Mouse (Mus musculus): ENCODE data around the gene Cfap69. TPM values are rescaled to one million over a fixed set of nuclear protein-coding genes. Genes with fewer than 3 reads are reported as not detected.

Cfap69 gene
- total RNA-seq, 2 experiments from 2014 or later, result 19.7 to 21.8 TPM

DNA sequence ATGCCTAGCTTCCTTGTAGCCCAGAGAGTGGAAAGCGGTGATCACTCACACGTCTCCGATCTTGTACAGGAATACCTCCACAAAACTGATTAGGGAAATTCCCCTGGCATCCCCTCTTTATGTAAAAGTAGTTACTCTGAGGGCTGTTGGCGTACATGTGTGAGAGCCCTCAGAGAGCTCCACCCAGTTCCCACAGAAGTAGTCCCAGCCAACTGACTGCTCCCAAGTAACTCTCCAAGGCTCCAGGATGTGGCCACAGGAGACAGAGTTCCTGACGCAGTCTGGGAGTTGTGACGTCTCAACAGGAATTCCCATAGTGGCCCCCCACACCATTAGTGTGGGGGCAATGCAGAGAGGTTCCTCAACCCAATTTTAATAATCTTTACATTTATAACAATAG, 982 bp downstream of the Cfap69 start:
- DNase-seq (ENCODE audit: low spot score in 2 of 2), result no peak

DNA sequence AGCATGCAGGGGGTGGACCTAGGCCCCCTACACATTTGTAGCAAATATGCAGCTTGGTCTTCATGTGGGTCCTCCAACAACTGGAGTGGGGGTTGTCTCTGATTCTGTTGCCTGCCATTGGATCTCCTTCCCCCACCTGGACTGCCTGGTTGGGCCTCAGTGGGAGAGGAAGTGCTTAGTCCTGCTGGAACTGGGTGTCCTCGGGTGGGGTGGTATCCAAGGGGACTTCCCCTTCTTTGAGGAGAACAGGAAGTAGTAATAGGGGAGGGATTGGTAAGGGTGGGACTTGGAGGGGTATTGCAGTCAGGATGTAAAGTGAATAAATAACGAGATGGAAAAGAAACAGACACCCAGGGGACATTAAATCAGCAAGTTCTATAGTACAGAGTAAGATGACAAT, 5.4 kb downstream of the Cfap69 start:
- DNase-seq (ENCODE audit: low spot score in 2 of 2), result no peak

DNA sequence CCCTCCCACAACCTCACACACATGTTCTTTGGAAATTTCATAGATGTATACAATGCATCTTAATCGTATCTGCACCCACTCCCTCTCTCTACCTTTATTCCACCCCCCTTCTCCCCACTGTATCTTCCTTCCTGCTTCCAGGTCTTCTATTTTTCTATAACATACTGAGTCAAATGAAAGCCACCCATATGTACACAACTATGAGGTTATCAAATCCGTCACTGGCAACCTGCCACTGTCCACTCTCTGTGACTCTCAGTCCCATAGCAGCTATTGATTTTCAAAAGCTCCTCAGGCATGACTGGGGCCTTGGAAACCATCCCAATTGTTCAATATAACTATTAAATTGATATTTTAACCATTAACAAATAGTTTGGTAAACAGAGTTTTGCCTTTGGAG, 6.1 kb downstream of the Cfap69 start:
- DNase-seq (ENCODE audit: low spot score in 2 of 2), result no peak

DNA sequence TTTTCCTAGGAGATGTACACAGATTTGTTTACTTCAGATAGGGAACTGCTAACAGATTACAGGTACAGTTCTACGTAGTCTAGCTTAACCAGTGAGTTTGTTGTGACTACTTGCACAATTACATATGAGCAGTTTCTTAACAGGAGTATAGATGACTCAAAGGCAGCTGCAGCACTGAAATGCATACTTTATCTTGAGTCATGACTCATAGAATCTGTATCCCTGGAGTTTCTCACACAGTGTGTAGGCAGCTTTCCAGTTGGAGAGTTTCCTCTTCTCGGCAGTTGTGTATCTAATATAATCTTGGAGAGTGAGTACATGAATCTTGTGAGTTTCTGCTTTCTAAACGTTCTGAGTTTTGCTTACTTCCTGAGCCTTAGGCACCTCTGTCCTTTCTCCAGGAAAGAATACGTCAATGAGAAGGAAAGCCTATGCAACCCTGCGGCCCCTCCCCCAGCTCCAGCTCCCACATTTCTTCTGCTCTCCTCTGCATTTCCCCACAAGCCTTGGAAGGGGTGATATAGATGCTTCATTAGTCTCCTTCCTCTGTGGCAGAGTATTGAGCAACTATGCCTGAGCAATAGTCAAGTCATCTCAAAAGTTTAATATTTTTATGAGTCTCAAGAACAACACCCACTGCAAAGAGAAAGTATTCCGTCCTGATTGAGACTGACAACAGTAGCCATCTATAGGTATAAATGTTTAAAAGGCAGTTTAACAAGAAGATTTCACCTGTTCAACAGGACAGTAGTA, 15.0 kb downstream of the Cfap69 start:
- peak; percentile 69 to 74 for DNase-seq (ENCODE audit: low spot score in 2 of 2)

DNA sequence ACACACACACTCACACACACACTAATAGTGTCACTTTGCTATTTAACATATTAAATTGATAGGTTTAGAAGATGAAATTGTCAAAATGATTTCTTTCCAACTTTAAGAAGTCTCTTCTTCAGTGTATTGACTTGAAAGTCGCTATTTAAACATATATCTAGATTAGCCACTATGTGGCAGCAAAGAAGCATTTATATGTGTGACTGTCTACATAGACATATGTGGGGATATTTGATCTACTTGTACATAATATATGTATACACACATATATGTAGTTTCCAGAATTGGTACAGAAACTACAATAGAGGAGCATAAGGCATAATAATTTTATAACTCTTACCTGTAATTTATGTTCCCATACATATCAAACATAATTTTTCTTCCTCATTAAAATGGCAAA, 17.9 kb downstream of the Cfap69 start:
- no peak for DNase-seq (ENCODE audit: low spot score in 2 of 2)

DNA sequence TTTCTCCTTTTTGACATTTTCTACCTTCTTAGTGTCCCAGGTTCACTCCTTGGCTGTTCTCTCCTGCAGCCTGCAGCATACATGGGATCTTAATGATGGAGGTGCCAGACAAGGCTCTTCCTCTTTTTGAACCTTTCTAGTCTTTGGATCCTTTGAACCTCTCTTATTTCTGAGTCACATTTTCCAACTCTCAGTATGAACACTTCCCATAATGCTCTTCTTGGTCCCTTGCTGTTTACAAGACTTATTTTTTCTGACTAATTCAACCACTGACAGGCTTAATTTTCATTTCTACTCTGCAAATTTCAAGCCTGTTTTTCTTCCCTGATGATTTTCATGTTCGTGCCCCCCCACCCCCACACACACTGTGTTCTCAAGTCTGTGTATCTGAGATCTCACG, 25.5 kb downstream of the Cfap69 start:
- DNase-seq (ENCODE audit: low spot score in 2 of 2), result no peak

DNA sequence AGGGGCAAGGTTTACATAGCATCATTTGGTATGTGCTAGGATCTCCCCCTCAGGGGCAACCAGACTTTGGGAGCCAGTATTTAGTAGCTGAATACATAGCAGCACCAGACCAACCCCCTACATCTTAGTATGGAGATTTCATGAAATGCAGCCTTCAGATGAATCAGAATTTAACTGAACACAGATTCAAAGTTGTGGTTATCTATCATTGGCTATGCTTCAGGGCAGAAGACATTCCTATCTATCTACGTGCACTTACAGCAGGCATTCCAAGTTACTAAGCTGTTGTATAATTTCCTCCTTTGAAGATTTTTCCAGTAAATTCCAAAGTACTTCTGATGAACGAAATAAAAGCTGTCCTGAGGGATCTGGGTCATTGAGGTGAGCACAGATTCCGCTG, 38.5 kb downstream of the Cfap69 start:
- DNase-seq (ENCODE audit: low spot score in 2 of 2), result no peak

DNA sequence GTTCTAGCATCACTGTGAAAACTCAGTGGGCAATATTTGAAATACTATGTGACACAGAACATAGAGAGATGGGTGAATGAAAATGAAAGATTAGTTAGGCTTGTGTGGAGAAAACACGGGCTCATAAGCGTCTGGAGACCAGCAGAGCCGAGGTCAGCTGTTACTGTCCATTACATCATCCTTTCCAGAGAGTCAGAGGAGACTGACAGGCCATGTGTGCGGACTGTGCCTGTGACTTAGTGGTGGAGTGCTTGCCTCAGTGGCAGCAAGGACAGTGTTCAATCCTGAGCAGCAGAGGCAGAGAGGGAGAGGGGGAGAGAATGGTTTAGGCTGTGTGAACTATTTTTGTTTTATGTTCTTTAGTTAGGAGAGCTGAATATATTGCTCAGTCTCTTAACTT, 45.7 kb downstream of the Cfap69 start:
- no peak for DNase-seq (ENCODE audit: low spot score in 2 of 2)

DNA sequence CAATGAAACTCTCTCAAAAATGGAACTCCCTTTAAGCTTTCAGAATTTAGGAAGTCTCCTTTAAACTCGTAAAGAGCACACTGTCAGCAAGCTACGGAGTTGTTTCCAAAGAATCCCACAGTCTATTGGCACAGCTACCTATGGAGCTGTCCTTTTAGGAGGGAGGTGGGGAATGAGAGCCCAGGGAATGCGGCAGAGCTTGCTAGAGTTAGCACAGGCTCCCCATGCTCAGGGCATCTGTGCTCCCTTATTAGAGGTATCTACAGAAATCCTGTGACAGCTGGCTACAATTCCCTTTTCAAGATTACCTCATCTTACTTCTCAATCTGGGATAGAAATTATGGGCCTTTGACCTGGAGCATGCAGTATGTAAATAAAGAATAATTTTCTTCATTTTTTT, 53.5 kb downstream of the Cfap69 start:
- no peak for DNase-seq (ENCODE audit: low spot score in 2 of 2)

DNA sequence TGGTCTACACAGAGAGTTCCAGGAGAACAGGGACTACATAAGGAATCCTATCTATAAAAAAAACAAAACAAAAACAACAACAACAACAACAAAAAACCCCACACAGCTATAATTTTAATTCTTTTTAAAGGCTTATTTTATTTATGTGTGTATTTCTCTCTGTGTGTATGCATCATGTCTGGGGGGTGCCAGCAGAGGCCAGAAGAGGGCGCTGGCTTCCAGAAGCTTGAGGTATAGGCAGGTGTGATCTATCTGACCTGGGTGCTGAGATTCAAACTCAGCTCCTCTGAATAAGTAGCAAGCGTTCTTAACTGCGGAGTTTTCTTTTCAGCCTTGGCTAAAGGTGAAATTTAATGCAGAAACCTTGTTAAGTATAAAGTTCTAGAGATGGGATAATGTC, 76.4 kb downstream of the Cfap69 start:
- no peak for DNase-seq (ENCODE audit: low spot score in 2 of 2)

DNA sequence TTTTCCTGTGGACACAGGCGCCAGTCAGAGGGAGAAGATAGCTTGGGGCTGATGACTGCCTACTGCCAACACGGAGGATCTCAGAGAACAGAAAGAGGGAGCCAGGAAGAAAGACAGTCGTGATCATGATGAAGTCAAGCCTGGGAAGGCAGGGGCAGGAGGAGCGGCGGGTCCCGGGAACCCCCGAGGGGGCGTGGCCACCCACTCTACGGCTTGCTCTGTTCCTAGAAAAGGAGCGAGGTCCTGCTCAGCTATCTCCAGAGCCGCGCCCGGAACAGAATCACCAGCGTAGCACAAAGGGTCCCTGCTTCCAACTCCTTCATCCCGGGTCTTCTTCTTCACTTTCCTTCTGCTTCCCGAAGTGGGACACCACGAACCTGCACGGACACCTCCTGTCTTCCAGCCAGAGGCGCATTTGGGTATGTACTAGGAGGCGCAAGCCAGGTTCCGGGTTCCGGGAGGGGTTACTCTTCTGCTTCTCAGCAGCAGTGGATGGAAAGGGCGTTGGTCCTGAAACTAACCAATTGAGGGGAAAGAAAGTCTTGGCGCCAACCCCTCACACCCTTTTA, 90.2 kb downstream of the Cfap69 start, which contains the start of gene Gm8773:
Gene Gm8773 (plus strand): TSS at position 51 of the 569 bp plus-strand sequence.
- peak; percentile 9 to 21 for DNase-seq (ENCODE audit: low spot score in 2 of 2)

DNA sequence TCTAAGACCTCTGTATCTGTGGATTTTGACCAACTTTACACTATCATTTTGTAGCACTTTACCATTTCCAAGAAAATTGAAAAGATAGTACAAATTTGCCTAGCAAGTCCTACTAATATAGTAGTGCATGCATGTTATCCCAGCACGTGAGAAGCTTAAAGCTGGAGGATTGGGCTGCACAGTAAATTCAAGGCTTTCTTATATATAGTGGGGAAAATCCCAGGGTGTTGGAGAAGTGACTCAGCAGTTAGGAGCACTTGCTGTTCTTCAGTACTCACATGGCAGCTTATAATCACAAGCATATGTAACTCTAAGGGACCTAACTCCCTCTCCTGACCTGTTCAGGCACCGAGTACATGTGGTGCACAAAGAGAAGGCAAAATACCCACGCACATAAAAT, 101.6 kb downstream of the Cfap69 start:
- DNase-seq (ENCODE audit: low spot score in 2 of 2), result no peak

DNA sequence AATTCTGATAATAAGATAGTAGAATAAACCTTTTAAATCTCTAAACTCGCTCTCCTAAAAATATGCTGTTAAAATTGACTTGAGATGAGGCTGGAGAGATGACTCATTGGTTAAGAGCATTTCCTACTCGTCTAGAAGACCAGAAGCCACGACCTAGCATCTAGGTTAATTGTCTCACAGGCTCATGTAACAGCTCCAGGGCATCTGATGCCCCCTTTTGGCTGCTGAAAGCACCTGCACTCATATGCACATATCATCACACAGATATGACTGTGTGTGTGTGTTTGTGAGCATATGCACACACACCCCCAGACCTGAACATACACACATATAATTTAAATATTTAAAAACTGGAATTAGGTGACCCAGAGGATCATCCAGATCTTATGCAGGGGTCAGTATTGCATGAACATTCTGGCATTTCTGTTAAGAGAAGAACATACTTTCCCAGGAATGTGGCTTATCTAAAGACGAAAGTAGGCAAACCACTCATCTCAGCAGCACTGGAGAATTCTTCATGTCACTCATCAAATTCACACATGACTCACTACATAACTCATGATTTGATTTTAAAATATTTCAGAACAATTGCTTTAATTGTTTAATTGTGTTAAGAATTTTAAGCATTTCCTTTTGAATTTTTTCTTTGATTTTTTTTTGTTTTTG, 102.9 kb downstream of the Cfap69 start:
- DNase-seq (ENCODE audit: low spot score in 2 of 2), result no peak

DNA sequence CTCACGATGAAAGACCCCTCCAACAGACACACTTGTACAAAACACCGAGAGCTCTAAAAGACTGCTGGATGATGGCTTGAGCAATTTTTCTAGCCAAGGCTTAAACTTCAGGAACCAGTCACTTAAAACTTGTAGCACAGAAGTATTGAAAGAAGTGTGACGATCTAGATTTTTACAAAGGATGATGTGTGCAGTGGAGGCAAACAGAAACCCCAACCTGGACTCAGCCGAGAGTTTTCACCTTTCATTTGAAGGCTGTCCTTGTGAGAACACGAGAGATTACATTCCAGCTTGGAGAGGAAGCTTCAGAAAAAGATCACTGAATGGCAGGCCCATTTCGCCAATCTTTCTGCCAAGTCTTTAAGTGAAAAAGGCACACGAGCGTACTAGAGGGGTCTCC, 104.2 kb downstream of the Cfap69 start:
- DNase-seq (ENCODE audit: low spot score in 2 of 2), result no peak

DNA sequence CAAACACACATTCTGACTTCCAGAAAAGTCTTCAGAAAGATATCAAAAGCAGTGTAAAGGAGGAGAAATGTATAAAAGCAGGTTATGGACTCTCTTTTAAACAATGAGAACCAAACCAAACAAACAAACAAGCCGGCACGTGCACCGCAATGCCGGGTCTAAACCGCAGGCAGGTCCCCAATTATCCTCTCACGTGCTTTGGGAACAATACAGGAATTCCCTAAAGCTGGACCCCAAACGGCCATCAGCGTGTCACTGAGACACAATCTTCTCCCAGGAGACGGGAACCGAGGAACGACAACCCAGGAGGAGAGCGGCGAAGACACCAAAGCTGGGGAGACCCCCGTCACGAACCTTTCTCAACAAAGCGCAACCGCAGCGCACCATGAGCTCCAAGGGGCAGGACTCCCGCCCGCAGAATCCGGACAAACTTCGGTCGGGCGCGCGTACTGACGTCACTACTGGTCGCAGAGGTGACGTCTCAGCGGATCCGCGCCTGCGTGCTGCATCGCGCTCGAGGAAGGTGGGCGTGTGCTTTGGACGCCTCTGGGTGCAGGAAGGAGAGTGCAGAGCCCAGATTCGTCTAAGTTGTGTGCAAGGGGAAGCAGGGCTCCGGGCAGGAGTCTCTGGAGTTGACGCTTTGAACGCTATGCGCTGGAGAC, 104.8 kb downstream of the Cfap69 start, which contains the start of gene Gtpbp10:
Gene Gtpbp10 (minus strand): TSS at position 460 of the 662 bp plus-strand sequence.
- peak; percentile 93 for DNase-seq (ENCODE audit: low spot score in 2 of 2)

DNA sequence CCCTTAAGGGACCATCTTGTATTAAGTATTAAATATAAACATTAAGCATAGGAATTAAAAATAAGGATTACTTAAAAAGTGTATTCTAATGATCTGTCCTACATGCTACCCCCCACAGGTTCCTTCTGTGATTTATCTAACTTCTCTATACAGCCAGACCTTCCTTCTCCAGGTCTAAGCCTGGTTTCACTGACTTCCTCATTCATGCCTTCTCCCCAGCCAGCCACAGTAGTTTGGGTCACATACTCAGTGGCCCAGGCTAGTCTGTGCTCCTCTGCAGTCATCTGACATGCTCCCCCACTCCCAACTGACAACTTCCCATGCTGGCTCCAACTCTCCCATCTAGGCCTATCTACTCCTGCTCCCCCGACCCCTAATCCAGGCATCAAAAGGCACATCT, 112.9 kb downstream of the Cfap69 start:
- DNase-seq (ENCODE audit: low spot score in 2 of 2), result no peak

DNA sequence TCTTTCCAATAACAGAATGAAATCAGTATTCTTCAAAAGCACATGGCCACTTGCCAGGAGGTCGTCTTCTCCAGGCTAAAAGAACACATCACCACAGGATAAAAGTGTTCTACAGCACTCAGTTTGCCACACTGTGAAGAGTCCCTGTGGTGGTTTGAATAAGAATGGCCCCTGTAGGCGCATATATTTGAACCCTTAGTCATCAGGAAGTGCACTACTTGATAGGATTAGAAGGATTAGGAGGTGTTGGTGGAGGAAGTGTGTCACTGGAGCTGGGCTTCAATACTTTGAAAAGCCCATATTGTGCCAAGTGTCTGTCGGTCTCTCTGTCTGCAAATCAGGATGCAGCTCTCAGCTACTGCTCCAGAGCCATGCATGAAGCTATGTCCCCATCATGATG, 123.7 kb downstream of the Cfap69 start:
- DNase-seq (ENCODE audit: low spot score in 2 of 2), result no peak

DNA sequence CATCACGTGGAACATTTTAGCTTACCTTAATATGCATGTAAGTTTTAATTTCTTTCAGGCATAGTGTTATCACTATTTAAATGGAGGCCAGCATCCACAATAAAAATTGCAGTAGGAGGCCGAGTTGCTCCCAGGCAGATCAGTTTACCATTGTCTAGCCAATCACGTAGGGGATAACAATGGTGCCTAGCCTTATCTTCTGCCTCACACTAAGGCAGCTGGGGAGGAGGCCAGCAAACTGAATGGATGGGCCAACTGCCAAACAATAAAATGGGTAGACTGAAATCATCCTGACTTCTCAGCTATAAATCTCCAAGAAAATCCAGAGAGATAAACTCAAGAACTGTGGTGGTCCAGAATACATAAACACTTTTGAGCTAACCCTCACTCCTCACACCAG, 124.3 kb downstream of the Cfap69 start:
- DNase-seq (ENCODE audit: low spot score in 2 of 2), result no peak

DNA sequence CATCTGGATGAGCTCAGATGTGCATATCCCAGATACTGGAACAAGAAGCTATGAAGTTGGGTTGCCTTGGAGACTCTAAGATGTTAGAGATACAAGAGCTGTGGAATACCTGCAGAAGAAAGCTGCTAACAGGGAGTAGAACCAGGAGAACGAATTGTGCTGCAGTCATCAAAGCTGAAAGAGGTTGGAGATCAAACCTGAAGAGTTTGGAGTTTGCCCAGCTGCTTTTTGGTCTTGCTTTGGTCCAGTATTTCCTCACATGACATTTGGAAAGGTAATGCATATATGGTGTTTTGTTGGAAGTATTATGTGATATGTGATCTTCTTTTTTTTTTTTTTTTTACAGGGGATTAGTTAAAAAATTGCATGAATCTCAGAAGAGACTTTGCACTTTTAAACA, 127.9 kb downstream of the Cfap69 start:
- DNase-seq (ENCODE audit: low spot score in 2 of 2), result no peak

DNA sequence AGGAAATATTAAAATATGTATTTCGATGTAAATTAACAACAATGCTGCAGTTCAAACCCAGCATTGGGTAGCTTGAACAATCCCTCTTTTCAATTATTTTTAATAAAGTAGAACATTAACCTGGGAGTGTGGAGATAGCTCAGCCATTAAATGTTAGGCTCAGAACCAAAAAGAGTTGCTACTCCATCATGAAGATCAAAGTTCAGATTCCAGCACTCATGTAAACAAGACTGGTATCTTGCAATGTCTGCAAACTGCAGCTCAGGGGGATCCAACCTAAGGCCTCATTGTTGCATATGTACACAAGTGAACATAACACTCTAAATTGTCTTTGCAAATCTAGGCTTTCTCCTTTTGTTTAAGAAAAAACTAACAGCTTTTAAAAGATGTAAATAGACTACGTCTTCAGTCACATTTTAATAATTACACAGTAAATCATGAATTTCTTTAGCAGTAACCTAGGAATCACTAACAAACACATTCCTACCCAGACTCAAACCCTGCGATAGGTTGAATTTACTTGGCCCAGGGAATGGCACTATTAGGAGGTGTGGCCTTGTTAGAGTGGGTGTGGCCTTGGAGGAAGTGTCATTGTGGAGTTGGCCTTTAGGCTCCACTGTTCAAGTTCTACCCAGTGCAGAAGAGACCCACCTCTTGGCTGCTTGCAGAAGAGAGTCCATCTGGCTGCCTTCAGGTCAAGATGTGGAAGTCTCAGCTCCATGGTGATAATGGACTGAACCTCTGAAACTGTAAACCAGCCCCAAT, 130.2 kb downstream of the Cfap69 start:
- no peak for DNase-seq (ENCODE audit: low spot score in 2 of 2)

Measured in left cerebral cortex, adult 18-20 months (tissue).